Mouse (Mus musculus): ENCODE measurements around the gene Cpm. TPM values are rescaled to one million over a fixed set of nuclear protein-coding genes. Genes with fewer than 3 reads are reported as not detected.

Gene Cpm
- total and polyA plus RNA-seq, 3 experiments, result 0.04 to 0.31 (median 0.17) TPM

DNA sequence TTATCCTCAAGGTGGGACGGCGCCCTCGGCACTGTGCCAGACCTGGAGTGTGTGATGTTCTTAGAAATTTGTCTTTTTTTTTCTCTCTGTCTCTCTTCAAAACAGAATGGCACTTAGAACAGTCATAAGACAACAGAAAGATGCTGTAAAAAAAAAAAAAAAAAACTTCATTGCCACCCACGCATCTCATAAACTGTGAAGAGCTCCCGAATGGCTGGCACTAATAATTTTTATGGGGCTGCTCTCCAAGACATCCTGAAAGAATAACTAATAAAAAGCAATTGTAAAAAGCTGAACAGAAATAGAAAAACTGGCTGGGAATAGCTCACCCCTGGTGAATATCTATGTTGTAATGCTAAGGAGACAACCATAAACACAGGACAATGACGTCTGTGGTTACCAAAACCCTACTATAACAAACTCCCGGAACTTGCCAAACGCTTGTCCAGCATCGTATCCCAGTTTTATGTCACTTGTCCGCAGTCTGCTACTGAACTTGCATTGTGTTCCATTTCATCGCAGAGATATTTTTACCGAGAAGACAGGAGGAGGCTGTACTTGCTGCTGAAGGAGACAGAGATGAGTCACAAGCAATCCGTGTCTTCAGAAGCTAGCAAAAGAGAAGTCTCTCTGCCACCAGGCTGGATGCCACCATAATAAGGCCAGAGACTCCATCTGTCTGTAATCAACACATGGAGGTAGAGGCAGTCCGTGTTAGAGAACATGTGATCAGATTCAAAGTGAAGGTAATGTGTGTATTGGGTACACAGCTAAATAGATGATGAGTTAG is 25.3 kb upstream of the Cpm start:
- Histone ChIP-seq H3K4me3 (replicated peaks in 1 of 3; ENCODE audit: low read depth in 2 of 3, low read length in 2 of 3, poor library complexity in 1 of 3) (no peak overlapping the region), H3K9ac (ENCODE audit: insufficient read depth, low read depth) (no peak overlapping the region), H3K36me3 (replicated peaks in 1 of 2; ENCODE audit: control insufficient read depth in 1 of 2, insufficient read depth in 1 of 2, low read length in 1 of 2) (no peaks in the 10 kb centered on the region), H3K27ac (ENCODE audit: insufficient read depth, low read depth) (no peak overlapping the region), H3K79me2 (replicated peaks; ENCODE audit: control insufficient read depth, extremely low read depth, insufficient read depth, poor library complexity, severe bottlenecking) (no peaks in the 10 kb centered on the region), H3K9me3 (replicated peaks; ENCODE audit: low read length) (no peaks in the 10 kb centered on the region), H3K27me3 (replicated peaks) (no peaks in the 10 kb centered on the region), H3K4me2 (ENCODE audit: insufficient read depth, low read depth, poor library complexity, severe bottlenecking) (no peak overlapping the region), H3K4me1 (ENCODE audit: control insufficient read depth in 1 of 2, insufficient read depth in 2 of 2) (no peaks in the 10 kb centered on the region)
- dilution Hi-C loops (cut with MboI; ENCODE audit: extremely low pct_ligation_motif_present, extremely low pct_unique_long_range_greater_than_20kb, low sequenced_read_pairs), result no loop called here
- in situ Hi-C loops (cut with MboI; ENCODE audit: low pct_ligation_motif_present, low pct_unique_long_range_greater_than_20kb, low sequenced_read_pairs), result no loop called here
- TF ChIP-seq ZNF384 (IDR thresholded peaks at IDR 0.05; ENCODE audit: low read depth, low read length), result no peak
- TF ChIP-seq MYC (IDR thresholded peaks at IDR 0.05; ENCODE audit: low read depth, low read length), result no peak
- TF ChIP-seq ELF1 (IDR thresholded peaks at IDR 0.05; ENCODE audit: low read depth, low read length), result no peak
- TF ChIP-seq ZKSCAN1 (IDR thresholded peaks at IDR 0.05; ENCODE audit: borderline replicate concordance, low read depth, low read length), result no peak
- no peak for TF ChIP-seq ZMIZ1 (IDR thresholded peaks at IDR 0.05; ENCODE audit: low read depth, low read length)
- no peak for TF ChIP-seq POLR2AphosphoS2 (IDR thresholded peaks at IDR 0.05; ENCODE audit: low read depth, low read length)
- TF ChIP-seq RCOR1 (conservative IDR thresholded peaks at IDR 0.05; ENCODE audit: low read depth, low read length), result no peak
- no peak for TF ChIP-seq BHLHE40 (IDR thresholded peaks at IDR 0.05; ENCODE audit: low read depth, low read length)
- TF ChIP-seq MAFK (IDR thresholded peaks at IDR 0.05; ENCODE audit: insufficient replicate concordance, low read length), result no peak
- TF ChIP-seq CTCF (conservative IDR thresholded peaks at IDR 0.05 in 1 of 2, IDR thresholded peaks at IDR 0.05 in 1 of 2; ENCODE audit: low read depth in 2 of 2, low read length in 2 of 2), result no peak
- no peak for TF ChIP-seq MXI1 (IDR thresholded peaks at IDR 0.05; ENCODE audit: low read depth, low read length)
- TF ChIP-seq TBP (conservative IDR thresholded peaks at IDR 0.05; ENCODE audit: low read depth, low read length), result no peak
- no peak for TF ChIP-seq SIN3A (IDR thresholded peaks at IDR 0.05; ENCODE audit: low read length)
- no peak for DNase-seq (ENCODE audit: extremely low read depth)

DNA sequence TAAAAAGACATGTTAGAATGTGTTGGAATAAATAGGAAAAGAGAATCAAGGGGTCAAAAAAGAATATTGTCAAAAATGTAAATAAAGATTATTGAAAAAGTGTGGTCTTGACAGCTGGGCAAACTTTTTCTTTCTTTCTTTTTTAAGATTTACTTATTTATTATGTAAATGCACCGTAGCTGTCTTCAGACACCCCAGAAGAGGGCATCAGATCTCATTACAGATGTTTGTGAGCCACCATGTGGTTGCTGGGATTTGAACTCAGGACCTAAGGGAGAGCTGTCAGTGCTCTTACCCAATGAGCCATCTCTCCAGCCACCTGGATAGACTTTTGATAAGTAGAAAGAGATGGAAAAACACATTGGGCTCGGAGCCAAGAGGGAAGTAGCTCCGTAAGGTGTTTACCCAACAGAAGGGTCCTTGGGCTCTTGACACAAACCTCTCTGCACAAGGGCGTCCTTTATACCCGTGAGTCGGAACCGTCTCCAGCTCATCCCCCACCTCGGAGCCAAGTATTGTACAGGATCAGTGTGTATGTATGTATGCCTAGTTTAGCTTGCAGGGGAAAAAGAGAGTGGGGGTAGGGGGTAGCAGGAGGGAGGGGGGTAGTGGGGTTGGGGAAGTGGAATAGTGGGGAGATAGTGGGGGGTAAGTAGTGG is 24.5 kb upstream of the Cpm start:
- Histone ChIP-seq H3K4me2 (ENCODE audit: insufficient read depth, low read depth, poor library complexity, severe bottlenecking) (no peak overlapping the region), H3K9me3 (replicated peaks; ENCODE audit: low read length) (no peaks in the 10 kb centered on the region), H3K36me3 (replicated peaks in 1 of 2; ENCODE audit: control insufficient read depth in 1 of 2, insufficient read depth in 1 of 2, low read length in 1 of 2) (no peaks in the 10 kb centered on the region), H3K27ac (ENCODE audit: insufficient read depth, low read depth) (no peak overlapping the region), H3K27me3 (replicated peaks) (no peaks in the 10 kb centered on the region), H3K4me3 (replicated peaks in 1 of 3; ENCODE audit: low read depth in 2 of 3, low read length in 2 of 3, poor library complexity in 1 of 3) (no peak overlapping the region), H3K4me1 (ENCODE audit: control insufficient read depth in 1 of 2, insufficient read depth in 2 of 2) (no peaks in the 10 kb centered on the region), H3K9ac (ENCODE audit: insufficient read depth, low read depth) (no peak overlapping the region), H3K79me2 (replicated peaks; ENCODE audit: control insufficient read depth, extremely low read depth, insufficient read depth, poor library complexity, severe bottlenecking) (no peaks in the 10 kb centered on the region)
- no peak for TF ChIP-seq ELF1 (IDR thresholded peaks at IDR 0.05; ENCODE audit: low read depth, low read length)
- TF ChIP-seq E2F4 (IDR thresholded peaks at IDR 0.05; ENCODE audit: insufficient replicate concordance, low read depth, low read length), result no peak
- TF ChIP-seq JUND (conservative IDR thresholded peaks at IDR 0.05; ENCODE audit: low read depth, low read length), result no peak
- TF ChIP-seq ETS1 (conservative IDR thresholded peaks at IDR 0.05; ENCODE audit: low read depth, low read length), result no peak
- TF ChIP-seq USF1 (IDR thresholded peaks at IDR 0.05; ENCODE audit: low read depth, low read length), result no peak
- TF ChIP-seq MXI1 (IDR thresholded peaks at IDR 0.05; ENCODE audit: low read depth, low read length), result no peak
- no peak for TF ChIP-seq ZMIZ1 (IDR thresholded peaks at IDR 0.05; ENCODE audit: low read depth, low read length)
- no peak for TF ChIP-seq ZNF384 (IDR thresholded peaks at IDR 0.05; ENCODE audit: low read depth, low read length)
- TF ChIP-seq MAZ (IDR thresholded peaks at IDR 0.05; ENCODE audit: low read depth, low read length), result no peak
- no peak for TF ChIP-seq ZKSCAN1 (IDR thresholded peaks at IDR 0.05; ENCODE audit: borderline replicate concordance, low read depth, low read length)
- no peak for TF ChIP-seq USF2 (conservative IDR thresholded peaks at IDR 0.05; ENCODE audit: low read depth, low read length)
- TF ChIP-seq POLR2A (IDR thresholded peaks at IDR 0.05; ENCODE audit: low read depth, low read length), result no peak
- TF ChIP-seq ZC3H11A (IDR thresholded peaks at IDR 0.05; ENCODE audit: low read depth, low read length), result no peak
- TF ChIP-seq RAD21 (IDR thresholded peaks at IDR 0.05; ENCODE audit: low read depth, low read length), result no peak
- TF ChIP-seq GABPA (IDR thresholded peaks at IDR 0.05; ENCODE audit: insufficient replicate concordance, low read depth, low read length), result no peak
- no peak for TF ChIP-seq MAX (IDR thresholded peaks at IDR 0.05; ENCODE audit: low read length)
- no peak for TF ChIP-seq UBTF (IDR thresholded peaks at IDR 0.05; ENCODE audit: low read depth, low read length)
- no peak for TF ChIP-seq CTCF (conservative IDR thresholded peaks at IDR 0.05 in 1 of 2, IDR thresholded peaks at IDR 0.05 in 1 of 2; ENCODE audit: low read depth in 2 of 2, low read length in 2 of 2)
- TF ChIP-seq SMC3 (IDR thresholded peaks at IDR 0.05; ENCODE audit: low read depth, low read length), result no peak
- TF ChIP-seq EP300 (IDR thresholded peaks at IDR 0.05; ENCODE audit: low read length), result no peak
- in situ Hi-C loops (cut with MboI; ENCODE audit: low pct_ligation_motif_present, low pct_unique_long_range_greater_than_20kb, low sequenced_read_pairs) (no loop called here), dilution Hi-C loops (cut with MboI; ENCODE audit: extremely low pct_ligation_motif_present, extremely low pct_unique_long_range_greater_than_20kb, low sequenced_read_pairs) (no loop called here)
- no peak for DNase-seq (ENCODE audit: extremely low read depth)
